Mouse (Mus musculus) CD8-positive naive resting alpha-beta T cell, adult 2 months (primary cell): Measurements from ENCODE around the gene Meltf.
A peak's percentile ranks its signal among the peaks of the same experiment; 100 is the strongest.

Experiments
- DNase-seq, 2 experiments: peaks; one replicate each; pipeline ENCODE4 v3.0.0; 2022; ENCODE audit warnings: low read depth in 2 of 2, low spot score in 2 of 2

Meltf gene

DNA sequence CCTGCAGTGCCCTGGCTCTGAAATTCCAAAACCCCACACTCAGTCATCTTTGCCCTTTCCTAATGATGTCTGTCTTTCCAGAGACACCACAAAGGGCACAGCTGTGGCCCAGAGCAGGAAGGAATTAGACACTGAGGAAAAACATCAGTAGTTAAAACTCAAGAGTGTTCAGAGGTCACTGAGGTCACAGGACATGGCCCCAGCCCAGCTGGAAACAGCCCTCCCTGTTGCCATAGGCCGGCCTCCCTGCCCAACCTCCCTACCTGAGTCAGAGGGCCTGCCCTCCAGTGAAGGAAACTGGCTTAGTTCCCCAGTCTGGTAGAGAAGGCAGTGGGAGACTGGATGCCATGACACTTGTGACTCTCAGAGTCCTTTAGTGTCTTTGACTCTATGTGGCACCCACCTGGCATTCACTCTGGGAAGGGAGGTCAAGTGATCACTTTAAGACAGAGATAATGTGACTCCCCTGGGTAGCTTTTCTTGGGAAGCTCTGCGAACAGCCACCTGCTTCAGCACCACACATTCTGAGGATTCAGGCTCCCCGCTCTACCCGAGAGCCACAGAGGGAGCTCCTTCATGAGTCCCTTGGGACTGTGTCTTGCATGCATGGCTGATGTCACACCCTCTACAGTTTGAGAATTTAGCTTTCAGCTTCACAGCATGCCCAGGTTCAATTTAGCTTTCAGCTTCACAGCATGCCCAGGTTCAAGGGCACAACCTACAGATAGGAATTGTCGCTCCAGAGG lies 15.0 kb downstream of the Meltf start:
- no peak for DNase-seq

GRCm38 (mm10) chr16:31896971-31897774 lies 18.6 kb downstream of the Meltf start:
- no peak for DNase-seq

GRCm38 (mm10) chr16:31898546-31899326 lies 20.1 kb downstream of the Meltf start:
- DNase-seq, result no peak

GRCm38 (mm10) chr16:31901886-31902285 lies 23.3 kb downstream of the Meltf start:
- DNase-seq, result no peak

- DNase-seq, result no peak
Measured at GRCm38 (mm10) chr16:31903239-31903638, 24.6 kb downstream of the Meltf start.

GRCm38 (mm10) chr16:31905331-31905730 lies 26.7 kb downstream of the Meltf start:
- peak in 1 of 2 experiments; percentile 4 for DNase-seq

- DNase-seq, result no peak
Measured at GRCm38 (mm10) chr16:31905891-31906825, 27.5 kb downstream of the Meltf start.

DNA sequence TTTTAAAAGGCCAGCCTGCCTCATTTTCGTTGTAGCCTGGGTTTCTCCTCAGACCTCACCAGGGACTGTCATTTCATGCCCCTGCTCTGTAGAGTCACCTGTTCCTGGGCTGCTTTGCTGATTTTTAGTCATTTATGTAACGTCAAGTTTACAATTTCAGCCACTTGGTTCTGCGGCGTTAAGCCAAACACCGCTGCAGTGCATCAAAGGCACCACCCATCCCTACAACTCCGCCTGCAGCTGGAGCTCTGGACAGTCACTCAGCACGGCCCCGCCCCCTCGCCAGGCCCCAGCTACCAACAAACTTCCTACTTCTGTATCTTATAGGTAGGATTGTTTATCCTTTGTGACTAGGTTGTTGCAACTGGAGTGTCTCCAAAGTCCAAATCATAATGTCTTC lies 28.3 kb downstream of the Meltf start:
- no peak for DNase-seq

GRCm38 (mm10) chr16:31908959-31909358 lies 30.3 kb downstream of the Meltf start:
- DNase-seq, result no peak

GRCm38 (mm10) chr16:31910281-31910847 lies 31.8 kb downstream of the Meltf start:
- DNase-seq, result no peak

GRCm38 (mm10) chr16:31917776-31918175 lies 39.2 kb downstream of the Meltf start:
- DNase-seq, result no peak

DNA sequence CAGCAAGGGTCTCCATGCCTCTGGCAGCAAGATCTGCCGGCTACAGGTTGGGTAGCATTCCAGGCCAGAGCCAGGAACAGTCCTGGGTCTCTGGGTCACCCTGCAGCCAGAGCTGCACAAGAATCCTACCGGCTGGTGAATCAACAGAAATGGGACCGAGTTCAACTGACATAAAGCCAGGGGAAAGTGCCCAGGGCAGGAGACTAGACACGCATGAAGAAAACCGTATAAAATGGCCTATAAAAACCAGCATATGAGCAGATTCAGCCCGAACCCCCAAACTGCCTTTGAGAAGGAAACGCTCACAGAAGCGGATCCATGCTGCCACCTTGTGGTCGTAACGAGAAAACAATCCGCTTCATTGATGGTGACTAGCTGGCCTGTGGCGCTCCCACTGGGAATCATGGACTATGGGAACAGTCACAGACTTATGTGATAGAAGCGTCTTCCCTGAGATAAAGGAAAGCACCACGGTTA lies 39.7 kb downstream of the Meltf start:
- DNase-seq, result peak; percentile 25 to 57

DNA sequence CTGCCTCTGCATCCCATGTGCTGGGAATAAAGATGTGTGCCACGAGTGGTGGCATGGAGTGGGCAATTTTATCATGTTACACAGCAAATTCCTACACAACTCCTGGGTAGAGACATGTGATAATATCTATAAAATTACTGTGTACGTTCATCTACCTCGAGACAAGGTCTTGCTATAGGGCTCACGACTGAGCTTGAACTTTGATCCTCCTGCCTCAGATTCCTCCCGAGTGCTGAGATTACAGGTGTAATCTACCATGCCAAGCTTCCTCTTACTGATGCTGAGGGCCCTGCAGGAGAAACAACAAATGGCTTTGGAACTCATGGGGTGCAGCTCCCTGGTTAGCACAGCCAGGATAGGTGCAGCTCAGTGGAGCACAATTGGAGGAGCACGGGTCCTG lies 45.8 kb downstream of the Meltf start:
- DNase-seq, result no peak

DNA sequence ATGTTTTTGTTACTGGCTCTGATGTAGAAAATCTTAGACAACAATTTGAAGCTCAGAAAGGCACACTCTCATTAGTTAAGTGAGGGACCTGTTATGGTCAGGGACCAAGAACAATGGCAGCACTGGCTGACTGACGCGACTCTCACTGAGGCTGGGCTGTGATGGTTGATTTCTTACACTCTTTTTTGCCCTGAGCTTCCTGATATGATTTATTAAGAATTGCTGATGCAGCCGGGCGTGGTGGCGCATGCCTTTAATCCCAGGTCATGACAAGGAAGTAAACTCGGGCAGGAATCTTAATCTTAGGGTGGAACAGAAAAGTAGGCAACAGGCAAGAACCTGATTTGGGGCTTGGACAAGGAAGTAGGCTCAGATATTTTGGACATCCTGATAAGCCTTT lies 47.5 kb downstream of the Meltf start:
- DNase-seq, result no peak

DNA sequence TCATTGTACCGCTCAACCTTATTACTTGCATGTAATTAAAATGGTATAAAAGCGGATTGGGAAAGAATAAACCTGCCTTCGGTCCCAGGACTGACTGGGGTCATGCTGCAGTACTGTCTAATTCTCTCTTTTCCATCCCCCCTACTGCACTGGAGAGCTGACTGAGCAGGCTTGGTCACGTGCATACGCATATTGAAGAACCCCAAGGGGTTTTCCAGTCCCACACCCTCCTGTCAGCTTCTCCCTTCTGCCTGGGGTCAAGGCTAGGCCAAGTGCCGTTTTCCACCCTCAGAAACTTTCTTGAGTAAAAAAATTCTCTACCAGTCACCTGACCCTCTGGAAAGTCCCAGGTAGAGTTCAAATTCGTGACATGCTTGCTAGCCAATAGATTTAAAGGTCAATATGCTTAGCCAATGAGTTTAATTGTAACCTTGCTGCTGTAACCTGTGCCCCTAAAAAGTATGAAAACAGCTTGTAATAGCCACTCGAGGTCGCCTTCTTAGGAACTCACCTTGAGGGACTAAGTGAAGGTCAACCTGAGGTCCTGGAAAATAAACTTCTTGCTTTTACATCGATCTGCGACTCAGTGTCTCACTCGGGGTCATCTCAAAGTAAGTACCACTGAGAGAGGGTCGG lies 48.1 kb downstream of the Meltf start:
- no peak for DNase-seq

DNA sequence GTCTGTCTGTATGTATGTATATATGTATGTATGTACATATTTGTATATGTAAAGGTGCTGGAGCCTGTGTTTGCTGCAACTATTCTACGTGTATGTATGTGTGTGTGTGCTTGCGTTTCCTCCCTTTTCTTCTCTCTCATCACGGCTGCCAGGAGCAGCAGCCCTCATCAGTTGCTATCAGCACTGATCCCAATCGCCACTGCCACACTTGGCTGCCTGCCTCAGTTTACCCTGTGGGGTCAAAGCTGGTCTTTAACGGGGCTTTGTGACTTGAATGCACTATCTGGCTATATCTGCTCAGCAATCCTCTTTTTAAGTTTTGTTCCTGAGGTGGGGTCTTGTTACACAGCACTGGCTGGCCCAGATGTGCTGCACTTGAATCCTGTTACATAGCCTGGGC lies 48.8 kb downstream of the Meltf start:
- DNase-seq, result no peak

DNA sequence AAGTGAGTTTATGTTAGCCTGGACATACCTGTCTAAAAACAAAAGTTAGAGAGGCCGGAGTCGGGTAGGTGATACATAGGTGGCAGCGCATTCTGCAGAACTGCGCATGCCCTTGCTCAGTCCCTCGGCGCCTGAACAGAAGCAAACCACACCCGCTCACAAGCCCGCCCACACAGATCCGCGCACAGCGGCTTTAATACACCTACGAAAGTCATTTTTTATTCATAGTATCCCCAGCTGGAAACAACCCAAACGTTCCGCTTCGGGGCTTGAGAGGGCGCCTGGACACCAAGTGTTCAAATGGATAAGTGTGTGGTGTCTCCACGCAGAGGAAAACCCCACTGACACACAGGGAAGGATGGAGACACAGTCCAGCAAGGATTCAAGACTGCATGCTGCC lies 52.7 kb downstream of the Meltf start:
- no peak for DNase-seq

DNA sequence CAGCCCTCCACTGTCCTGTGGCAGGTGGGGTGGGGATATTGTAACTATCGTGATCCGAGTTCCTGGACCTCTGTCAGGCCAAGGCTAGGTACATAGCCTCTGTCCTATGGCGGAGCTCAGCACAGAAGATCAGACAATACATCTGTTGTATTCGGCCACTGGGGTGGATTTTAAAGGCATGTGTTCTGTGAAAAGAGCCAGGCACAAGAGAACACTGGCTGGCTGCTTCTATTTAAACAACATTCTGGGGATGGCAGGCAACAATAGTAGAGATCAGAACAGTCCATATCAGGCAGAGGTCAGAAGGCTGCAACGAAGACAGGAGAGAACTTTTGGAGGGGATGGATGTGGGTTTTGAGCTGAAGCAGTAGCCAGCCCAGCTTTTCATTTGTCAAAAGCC lies 53.6 kb downstream of the Meltf start:
- DNase-seq, result no peak

- peak; percentile 68 to 76 for DNase-seq
Measured at GRCm38 (mm10) chr16:31932840-31933697, 54.5 kb downstream of the Meltf start.
